Mouse (Mus musculus): ENCODE results near the gene Hat1. TPM values are rescaled to one million over a fixed set of nuclear protein-coding genes. Genes with fewer than 3 reads are reported as not detected.

Hat1 gene
- polyA plus RNA-seq, 1 experiment from 2014 or later = 34.8 TPM

- Histone ChIP-seq H3K4me3 (ENCODE audit: low read depth, low read length) (peak overlapping the region; percentile 57), H3K9me3 (ENCODE audit: low read length) (no peaks in the 10 kb centered on the region), H3K9ac (replicated peaks; ENCODE audit: low read depth) (peak overlapping the region; percentile 73; the same call in 1 of the 2 replicates), H3K4me1 (ENCODE audit: insufficient read depth, low read depth, low read length) (no peaks in the 10 kb centered on the region), H3K27me3 (replicated peaks; ENCODE audit: insufficient read depth, low read length) (no peaks in the 10 kb centered on the region), H3K36me3 (ENCODE audit: insufficient read depth, low read length) (no peaks in the 10 kb centered on the region), H3K27ac (ENCODE audit: low read length) (peak overlapping the region; percentile 60; the same call in 1 of the 2 replicates), H3K4me2 (replicated peaks; ENCODE audit: low read depth, low read length) (peak overlapping the region; percentile 80)
- ATAC-seq (no peak), DNase-seq (ENCODE audit: low spot score) (peak; percentile 23)
- 33% methylated on average over 9 of the region's 9 CpGs for WGBS
- TF ChIP-seq EP300 (IDR thresholded peaks at IDR 0.05) = no peak
- no peak for TF ChIP-seq CTCF (IDR thresholded peaks at IDR 0.05)
These were observed 1.1 kb downstream of the Hat1 start for GRCm38 (mm10) chr2:71389864-71390263.

GRCm38 (mm10) chr2:71405613-71406012, 16.9 kb downstream of the Hat1 start:
- no peaks in the 10 kb centered on the region for H3K4me1 ChIP-seq (ENCODE audit: insufficient read depth, low read depth, low read length)
- ATAC-seq (no peak), DNase-seq (ENCODE audit: low spot score) (no peak)
- H3K27me3 ChIP-seq (replicated peaks; ENCODE audit: insufficient read depth, low read length) = no peaks in the 10 kb centered on the region
- H3K27ac ChIP-seq (ENCODE audit: low read length) = no peak overlapping the region
- no peak overlapping the region for H3K4me2 ChIP-seq (replicated peaks; ENCODE audit: low read depth, low read length)
- H3K9ac ChIP-seq (replicated peaks; ENCODE audit: low read depth) = no peak overlapping the region
- H3K36me3 ChIP-seq (ENCODE audit: insufficient read depth, low read length) = no peaks in the 10 kb centered on the region
- no peaks in the 10 kb centered on the region for H3K9me3 ChIP-seq (ENCODE audit: low read length)
- no peak overlapping the region for H3K4me3 ChIP-seq (ENCODE audit: low read depth, low read length)
- TF ChIP-seq EP300 (IDR thresholded peaks at IDR 0.05) = no peak
- WGBS = 78% methylated on average over 1 of the region's 1 CpGs

GRCm38 (mm10) chr2:71418760-71419280, 30.1 kb downstream of the Hat1 start:
- no peak for DNase-seq (ENCODE audit: low spot score)
- 85% methylated on average over 3 of the region's 3 CpGs for WGBS
- ATAC-seq = no peak
- no peak overlapping the region for H3K9ac ChIP-seq (replicated peaks; ENCODE audit: low read depth)
- no peaks in the 10 kb centered on the region for H3K27me3 ChIP-seq (replicated peaks; ENCODE audit: insufficient read depth, low read length)
- H3K36me3 ChIP-seq (ENCODE audit: insufficient read depth, low read length) = 0 out of 2 replicates have a peak, but pooled peaks cover 5% of the 10 kb centered on the region
- no peak overlapping the region for H3K4me3 ChIP-seq (ENCODE audit: low read depth, low read length)
- H3K4me1 ChIP-seq (ENCODE audit: insufficient read depth, low read depth, low read length) = no peaks in the 10 kb centered on the region
- no peak overlapping the region for H3K4me2 ChIP-seq (replicated peaks; ENCODE audit: low read depth, low read length)
- no peaks in the 10 kb centered on the region for H3K9me3 ChIP-seq (ENCODE audit: low read length)
- no peak for TF ChIP-seq EP300 (IDR thresholded peaks at IDR 0.05)
- TF ChIP-seq CTCF (IDR thresholded peaks at IDR 0.05) = no peak
- H3K27ac ChIP-seq (ENCODE audit: low read length) = no peak overlapping the region

GRCm38 (mm10) chr2:71419408-71419807, 30.6 kb downstream of the Hat1 start:
- H3K9me3 ChIP-seq (ENCODE audit: low read length) = no peaks in the 10 kb centered on the region
- no peak overlapping the region for H3K27ac ChIP-seq (ENCODE audit: low read length)
- no peaks in the 10 kb centered on the region for H3K4me1 ChIP-seq (ENCODE audit: insufficient read depth, low read depth, low read length)
- ATAC-seq (no peak), DNase-seq (ENCODE audit: low spot score) (no peak)
- H3K4me2 ChIP-seq (replicated peaks; ENCODE audit: low read depth, low read length) = no peak overlapping the region
- 0 out of 2 replicates have a peak, but pooled peaks cover 5% of the 10 kb centered on the region for H3K36me3 ChIP-seq (ENCODE audit: insufficient read depth, low read length)
- H3K9ac ChIP-seq (replicated peaks; ENCODE audit: low read depth) = no peak overlapping the region
- 91% methylated on average over 3 of the region's 3 CpGs for WGBS
- TF ChIP-seq EP300 (IDR thresholded peaks at IDR 0.05) = no peak
- TF ChIP-seq CTCF (IDR thresholded peaks at IDR 0.05) = no peak
- H3K4me3 ChIP-seq (ENCODE audit: low read depth, low read length) = no peak overlapping the region
- H3K27me3 ChIP-seq (replicated peaks; ENCODE audit: insufficient read depth, low read length) = no peaks in the 10 kb centered on the region

DNA sequence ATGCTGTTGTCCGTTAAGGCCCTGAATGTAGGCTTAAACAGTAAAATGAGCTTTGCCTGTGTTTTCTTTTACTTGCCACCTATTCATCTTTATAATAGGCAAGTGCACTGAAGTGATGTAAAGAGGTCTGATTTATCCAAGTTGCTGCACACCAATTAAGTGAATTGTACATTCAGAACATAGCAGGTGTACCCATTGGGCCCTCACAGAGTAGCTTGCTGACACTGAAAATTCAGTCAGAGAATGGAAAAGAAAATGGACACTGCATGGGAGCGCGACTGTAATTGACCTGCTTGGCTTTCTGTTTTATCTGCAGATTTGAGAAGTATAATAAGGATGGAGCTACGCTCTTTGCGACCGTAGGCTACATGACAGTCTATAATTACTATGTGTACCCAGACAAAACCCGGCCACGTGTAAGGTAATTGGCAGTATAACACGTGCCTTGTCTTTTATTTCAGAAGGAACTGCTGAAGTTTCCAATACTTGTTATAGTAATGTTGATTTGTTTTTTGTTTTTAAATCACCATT, 32.2 kb downstream of the Hat1 start:
- H3K9ac ChIP-seq (replicated peaks; ENCODE audit: low read depth) = no peak overlapping the region
- no peaks in the 10 kb centered on the region for H3K9me3 ChIP-seq (ENCODE audit: low read length)
- WGBS = 97% methylated on average over 9 of the region's 9 CpGs
- DNase-seq (ENCODE audit: low spot score) = no peak
- ATAC-seq = no peak
- H3K4me1 ChIP-seq (ENCODE audit: insufficient read depth, low read depth, low read length) = no peaks in the 10 kb centered on the region
- H3K27me3 ChIP-seq (replicated peaks; ENCODE audit: insufficient read depth, low read length) = no peaks in the 10 kb centered on the region
- TF ChIP-seq EP300 (IDR thresholded peaks at IDR 0.05) = no peak
- TF ChIP-seq CTCF (IDR thresholded peaks at IDR 0.05) = no peak
- H3K4me2 ChIP-seq (replicated peaks; ENCODE audit: low read depth, low read length) = no peak overlapping the region
- H3K4me3 ChIP-seq (ENCODE audit: low read depth, low read length) = no peak overlapping the region
- H3K36me3 ChIP-seq (ENCODE audit: insufficient read depth, low read length) = 0 out of 2 replicates have a peak, but pooled peaks cover 5% of the 10 kb centered on the region
- no peak overlapping the region for H3K27ac ChIP-seq (ENCODE audit: low read length)

DNA sequence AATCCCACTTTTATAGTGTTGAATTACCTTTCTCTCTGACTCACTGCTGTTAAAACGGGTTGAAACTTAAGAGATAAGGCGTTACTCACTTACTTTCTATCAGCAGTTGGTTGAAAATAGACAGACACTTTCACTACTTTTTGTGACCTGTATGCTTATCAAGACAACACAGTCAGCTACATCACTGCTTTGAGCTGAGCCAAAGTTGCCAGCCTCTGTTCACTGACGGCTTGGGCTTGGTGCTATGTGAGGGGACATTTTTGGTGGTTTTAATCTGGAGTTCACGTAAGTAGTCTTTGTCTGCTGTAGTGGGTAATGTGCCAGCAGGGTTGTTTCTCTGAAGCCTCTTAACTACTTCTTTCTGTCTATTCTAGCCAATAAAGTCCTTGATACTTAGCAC, 35.8 kb downstream of the Hat1 start:
- Histone ChIP-seq H3K4me1 (ENCODE audit: insufficient read depth, low read depth, low read length) (no peaks in the 10 kb centered on the region), H3K36me3 (ENCODE audit: insufficient read depth, low read length) (peaks cover 5% of the 10 kb centered on the region; the same call in 1 of the 2 replicates), H3K27ac (ENCODE audit: low read length) (no peak overlapping the region), H3K9ac (replicated peaks; ENCODE audit: low read depth) (no peak overlapping the region), H3K9me3 (ENCODE audit: low read length) (no peaks in the 10 kb centered on the region), H3K27me3 (replicated peaks; ENCODE audit: insufficient read depth, low read length) (no peaks in the 10 kb centered on the region), H3K4me2 (replicated peaks; ENCODE audit: low read depth, low read length) (no peak overlapping the region), H3K4me3 (ENCODE audit: low read depth, low read length) (no peak overlapping the region)
- ATAC-seq (no peak), DNase-seq (ENCODE audit: low spot score) (no peak)
- no peak for TF ChIP-seq CTCF (IDR thresholded peaks at IDR 0.05)
- no peak for TF ChIP-seq EP300 (IDR thresholded peaks at IDR 0.05)
- 78% methylated on average over 4 of the region's 4 CpGs for WGBS
